Mouse (Mus musculus) G1E (cell line): Measurements from ENCODE around the gene Actg2.

Experiments used
- CTCF ChIP-seq: IDR thresholded peaks from 2 replicates; pipeline ENCODE4 v1.5.1; 2012; ENCODE audit warnings: low read depth, low read length, inconsistent platforms, mixed read lengths
- GATA1 ChIP-seq: IDR thresholded peaks from 2 replicates; pipeline ENCODE4 v1.6.1; 2012; ENCODE audit warnings: borderline replicate concordance, low read length, inconsistent platforms, mixed read lengths
- GATA2 ChIP-seq: IDR thresholded peaks from 2 replicates; pipeline ENCODE4 v1.6.1; 2012; ENCODE audit warnings: low read depth, low read length, inconsistent platforms, borderline replicate concordance

DNA sequence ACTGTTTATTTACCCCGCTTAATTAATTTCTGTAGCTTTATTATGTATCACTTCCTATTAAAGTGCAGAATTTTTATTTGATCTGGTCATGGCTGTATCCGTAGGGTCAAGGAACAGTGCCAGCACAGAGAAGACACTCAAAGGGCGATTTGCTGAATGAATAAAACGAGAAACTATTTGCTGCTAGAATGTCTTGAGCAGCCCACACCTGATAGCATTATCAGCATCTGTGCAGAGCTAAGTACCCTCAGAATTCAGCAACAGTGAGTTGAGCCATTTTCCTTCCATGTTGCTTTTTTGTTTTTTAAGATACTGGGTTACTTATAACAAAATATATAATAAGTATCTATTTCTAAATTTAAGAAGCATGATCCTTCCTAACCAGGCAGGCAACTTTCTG is 30.5 kb downstream of the Actg2 start:
- no peak for TF ChIP-seq CTCF
- no peak for TF ChIP-seq GATA1
- TF ChIP-seq GATA2: no peak
